Mouse (Mus musculus): ENCODE data around the gene Gja1. TPM values are rescaled to one million over a fixed set of nuclear protein-coding genes. Genes with fewer than 3 reads are reported as not detected.
A peak's percentile ranks its signal among the peaks of the same experiment; 100 is the strongest.

Gja1 gene
- total RNA-seq (2021), result 100 to 1,000 TPM; 359 to 429 TPM
- 156 and 205 TPM in 2 replicates for polyA plus RNA-seq (2012; rRNA removed)
- long read RNA-seq, transcript Gja1-201 (2 exons, 3,071 nt), result major isoform, 951 of 1,004 reads
- long read RNA-seq, partial matches to known transcripts, result 45 of 1,004 reads
- long read RNA-seq, other reads (novel, unspliced or antisense), result 7 of 1,004 reads

DNA sequence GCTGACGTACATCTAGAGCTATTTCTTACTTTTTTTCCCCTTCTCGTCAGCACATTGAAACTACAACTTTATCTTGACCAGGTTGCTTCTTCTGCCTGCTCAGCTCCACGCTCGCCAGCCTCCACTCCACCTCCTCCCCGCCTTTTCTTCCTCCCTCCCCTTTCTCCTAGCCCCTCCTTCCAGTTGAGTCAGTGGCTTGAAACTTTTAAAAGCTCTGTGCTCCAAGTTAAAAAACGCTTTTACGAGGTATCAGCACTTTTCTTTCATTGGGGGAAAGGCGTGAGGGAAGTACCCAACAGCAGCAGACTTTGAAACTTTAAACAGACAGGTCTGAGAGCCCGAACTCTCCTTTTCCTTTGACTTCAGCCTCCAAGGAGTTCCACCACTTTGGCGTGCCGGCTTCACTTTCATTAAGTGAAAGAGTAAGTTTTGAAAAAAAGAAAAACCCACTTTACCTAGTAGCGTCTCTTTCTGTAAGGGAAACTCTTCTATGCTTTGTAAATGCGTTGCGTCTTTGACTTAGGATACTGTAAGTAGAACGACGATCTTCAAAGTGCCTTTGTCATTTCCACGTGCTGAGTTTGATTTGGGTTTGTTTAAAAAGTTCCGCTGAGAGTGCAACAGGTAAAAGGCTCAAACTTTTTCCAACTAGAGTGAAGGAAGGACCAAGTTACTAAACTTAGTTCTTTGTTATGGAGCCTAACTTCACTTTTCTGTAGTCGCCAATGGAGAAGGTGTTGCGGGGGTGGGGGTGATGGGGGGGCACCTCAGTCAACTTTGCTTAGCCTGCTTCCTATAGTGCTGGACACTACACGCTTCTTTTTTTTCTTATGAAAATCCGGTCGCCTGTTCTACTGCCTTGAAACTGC is at the start of gene Gja1:
Gene Gja1 (plus strand): TSS at position 234 of the 869 bp plus-strand sequence.
- TF ChIP-seq POLR2A (IDR thresholded peaks at IDR 0.05; ENCODE audit: insufficient read depth, low read depth, low read length) (peak; percentile 92), CTCF (IDR thresholded peaks at IDR 0.05) (no peak), EP300 (IDR thresholded peaks at IDR 0.05; ENCODE audit: insufficient read depth, low read depth, low read length) (peak; percentile 23; the same call in 1 of the 2 replicates)
- peaks cover 1% of the 10 kb centered on the region for H3K4me1 ChIP-seq (ENCODE audit: control insufficient read depth, insufficient read depth, low read length)
- peak within 1 kb of the TSS; percentile 75 for H3K4me3 ChIP-seq
- H3K79me2 ChIP-seq (replicated peaks; ENCODE audit: control insufficient read depth, insufficient read depth, low read length), result peaks cover 2% of the 10 kb centered on the region
- peaks cover 4% of the 10 kb centered on the region; the same call in 1 of the 2 replicates for H3K36me3 ChIP-seq (ENCODE audit: control insufficient read depth, insufficient read depth, low read length)
- under 1% methylated on average over 23 of the region's 23 CpGs for WGBS
- H3K27ac ChIP-seq, result peak within 1 kb of the TSS; percentile 96
- H3K9ac ChIP-seq (ENCODE audit: low read depth, low read length), result peak within 1 kb of the TSS; percentile 96
- DNase-seq, result peak; percentile 61 to 77
- intact Hi-C loops (cut with DNase I), result loop anchor here (2.0 kb wide), 2 partner anchors 305 to 735 kb away; no protein-coding TSS in a partner anchor
- H3K27me3 ChIP-seq (ENCODE audit: control insufficient read depth, insufficient read depth, low read length), result no peaks in the 10 kb centered on the region

DNA sequence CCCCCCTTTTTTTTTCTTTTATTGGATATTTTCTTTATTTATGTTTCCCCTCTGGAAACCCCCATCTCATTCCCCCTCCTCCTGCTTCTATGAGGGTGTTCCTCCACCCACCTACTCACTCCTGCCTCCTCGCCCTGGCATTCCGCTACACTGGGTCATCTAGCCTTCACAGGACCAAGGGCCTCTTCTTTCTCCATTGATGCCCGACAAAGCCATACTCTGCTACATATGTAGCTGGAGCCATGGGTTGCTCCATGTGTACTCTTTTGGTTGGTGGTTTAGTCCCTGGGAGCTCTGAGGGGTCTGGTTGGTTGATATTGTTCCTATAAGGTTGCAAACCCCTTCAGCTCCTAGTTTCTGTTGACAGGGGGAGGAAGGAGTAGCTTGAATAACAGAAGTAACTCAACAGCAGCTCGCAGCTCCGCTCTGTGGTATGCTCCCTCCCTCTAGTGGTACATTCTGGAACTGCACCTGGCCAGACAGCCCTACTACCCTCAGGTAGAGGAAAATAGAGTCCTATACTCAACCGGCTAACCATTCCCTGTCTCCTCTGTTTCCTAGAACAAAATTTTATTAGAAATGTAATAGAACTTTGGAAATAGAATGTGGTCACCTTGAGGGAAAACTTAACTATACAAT is 38.2 kb upstream of the Gja1 start:
- TF ChIP-seq CTCF (IDR thresholded peaks at IDR 0.05) (peak; percentile 99), EP300 (IDR thresholded peaks at IDR 0.05; ENCODE audit: insufficient read depth, low read depth, low read length) (peak; percentile 62; the same call in 1 of the 2 replicates), POLR2A (IDR thresholded peaks at IDR 0.05; ENCODE audit: insufficient read depth, low read depth, low read length) (no peak)
- Histone ChIP-seq H3K9ac (ENCODE audit: low read depth, low read length) (no peak overlapping the region), H3K79me2 (replicated peaks; ENCODE audit: control insufficient read depth, insufficient read depth, low read length) (no peaks in the 10 kb centered on the region), H3K4me3 (no peak overlapping the region), H3K27me3 (ENCODE audit: control insufficient read depth, insufficient read depth, low read length) (no peaks in the 10 kb centered on the region), H3K27ac (no peak overlapping the region), H3K36me3 (ENCODE audit: control insufficient read depth, insufficient read depth, low read length) (no peaks in the 10 kb centered on the region), H3K4me1 (ENCODE audit: control insufficient read depth, insufficient read depth, low read length) (no peaks in the 10 kb centered on the region)
- 50% methylated on average over 6 of the region's 6 CpGs for WGBS
- intact Hi-C loops (cut with DNase I), result loop anchor here (5.0 kb wide), 1 partner anchor 177 kb away; no protein-coding TSS in a partner anchor
- peak; percentile 63 to 79 for DNase-seq

DNA sequence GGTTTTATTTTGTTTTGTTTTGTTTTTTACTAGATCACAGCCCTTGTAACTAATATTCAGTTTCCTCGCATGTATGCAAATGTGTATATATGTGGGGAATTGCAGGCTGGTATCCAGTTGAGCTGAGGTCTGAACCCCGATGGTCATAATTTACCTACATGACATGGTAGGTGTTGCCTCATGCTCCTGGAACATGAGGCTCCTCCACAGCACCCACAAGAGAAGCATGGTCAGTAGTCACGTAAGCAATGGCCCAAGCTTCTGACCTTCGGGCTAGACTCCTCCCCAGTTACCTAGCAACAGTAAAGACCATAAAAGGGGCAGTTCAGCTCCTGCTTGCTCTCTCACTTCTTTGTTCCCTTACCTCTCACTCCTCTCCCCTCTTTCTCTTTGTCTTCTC is 16.7 kb upstream of the Gja1 start:
- no peak for TF ChIP-seq CTCF (IDR thresholded peaks at IDR 0.05)
- no peak for TF ChIP-seq EP300 (IDR thresholded peaks at IDR 0.05; ENCODE audit: insufficient read depth, low read depth, low read length)
- no peak for TF ChIP-seq POLR2A (IDR thresholded peaks at IDR 0.05; ENCODE audit: insufficient read depth, low read depth, low read length)
- Histone ChIP-seq H3K4me1 (ENCODE audit: control insufficient read depth, insufficient read depth, low read length) (no peaks in the 10 kb centered on the region), H3K27me3 (ENCODE audit: control insufficient read depth, insufficient read depth, low read length) (no peaks in the 10 kb centered on the region), H3K36me3 (ENCODE audit: control insufficient read depth, insufficient read depth, low read length) (no peaks in the 10 kb centered on the region), H3K9ac (ENCODE audit: low read depth, low read length) (no peak overlapping the region), H3K4me3 (no peak overlapping the region), H3K79me2 (replicated peaks; ENCODE audit: control insufficient read depth, insufficient read depth, low read length) (no peaks in the 10 kb centered on the region), H3K27ac (no peak overlapping the region)
- WGBS, result 79% methylated on average over 4 of the region's 4 CpGs
- no peak for DNase-seq
- intact Hi-C loops (cut with DNase I), result no loop called here

DNA sequence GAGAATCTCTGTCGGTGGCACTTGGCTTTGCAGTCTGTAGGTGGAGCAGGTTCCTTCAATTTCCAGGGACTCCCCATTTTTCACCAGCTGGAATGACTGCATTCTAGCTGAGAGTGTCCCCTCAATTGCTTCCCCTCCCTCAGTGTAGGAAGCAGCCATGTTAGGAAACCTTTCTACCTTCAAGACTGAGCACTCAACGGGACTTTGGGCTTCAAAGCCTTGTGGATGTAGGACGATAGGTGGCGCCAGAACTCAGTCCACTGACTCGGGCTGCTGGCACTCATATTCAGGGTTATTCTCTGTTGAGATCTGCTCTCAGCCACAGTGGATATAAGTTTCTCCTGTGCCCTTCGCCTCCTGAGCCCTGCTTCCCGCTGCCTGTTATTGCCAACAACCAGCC is 8.1 kb upstream of the Gja1 start:
- WGBS, result 10% methylated on average over 7 of the region's 7 CpGs
- no peak overlapping the region for H3K27ac ChIP-seq
- intact Hi-C loops (cut with DNase I), result loop anchor here (1.0 kb wide), 2 partner anchors 632 to 948 kb away; no protein-coding TSS in a partner anchor
- no peak overlapping the region for H3K4me3 ChIP-seq
- TF ChIP-seq CTCF (IDR thresholded peaks at IDR 0.05) (peak; percentile 92), EP300 (IDR thresholded peaks at IDR 0.05; ENCODE audit: insufficient read depth, low read depth, low read length) (0 out of 2 replicates have a peak, but pooled peaks have one; percentile 23), POLR2A (IDR thresholded peaks at IDR 0.05; ENCODE audit: insufficient read depth, low read depth, low read length) (no peak)
- no peaks in the 10 kb centered on the region for H3K4me1 ChIP-seq (ENCODE audit: control insufficient read depth, insufficient read depth, low read length)
- no peak overlapping the region for H3K9ac ChIP-seq (ENCODE audit: low read depth, low read length)
- H3K79me2 ChIP-seq (replicated peaks; ENCODE audit: control insufficient read depth, insufficient read depth, low read length), result no peaks in the 10 kb centered on the region
- H3K36me3 ChIP-seq (ENCODE audit: control insufficient read depth, insufficient read depth, low read length), result no peaks in the 10 kb centered on the region
- no peaks in the 10 kb centered on the region for H3K27me3 ChIP-seq (ENCODE audit: control insufficient read depth, insufficient read depth, low read length)
- DNase-seq, result peak; percentile 63 to 75

DNA sequence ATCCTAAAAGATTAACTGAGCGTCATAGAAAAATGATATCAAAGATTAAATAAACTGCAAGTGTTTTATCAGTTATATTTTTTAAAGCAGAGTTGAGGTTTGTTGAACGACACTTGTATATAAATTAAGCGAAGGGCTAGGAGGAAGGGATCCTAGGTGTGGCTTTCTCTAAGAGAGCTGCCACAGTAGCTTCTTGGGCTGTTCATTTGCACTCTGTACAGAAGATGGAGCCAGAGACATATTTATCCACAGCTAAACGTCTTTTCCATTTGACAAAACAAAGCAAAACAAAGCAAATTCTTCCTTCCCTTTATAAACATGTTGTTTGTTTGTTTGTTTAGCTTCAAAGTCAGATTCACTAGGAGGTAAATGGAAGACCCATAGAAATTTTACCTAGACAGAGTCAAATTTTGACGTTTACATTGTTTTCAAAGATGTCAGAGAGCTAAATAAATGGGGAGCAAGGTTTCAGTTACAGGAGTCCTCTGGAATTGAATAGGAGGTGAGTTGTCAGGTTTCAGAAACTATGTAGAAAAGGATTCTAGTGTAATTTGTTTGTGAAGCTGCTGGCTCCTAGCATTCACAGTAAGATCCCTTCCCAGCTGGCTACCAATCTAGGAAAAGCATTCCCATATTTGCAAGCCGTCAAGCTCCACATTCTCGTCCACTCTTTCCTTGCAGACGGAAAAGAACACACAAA is 4.0 kb upstream of the Gja1 start:
- no peak for TF ChIP-seq EP300 (IDR thresholded peaks at IDR 0.05; ENCODE audit: insufficient read depth, low read depth, low read length)
- TF ChIP-seq POLR2A (IDR thresholded peaks at IDR 0.05; ENCODE audit: insufficient read depth, low read depth, low read length), result no peak
- peak; percentile 94; the same call in 1 of the 2 replicates for TF ChIP-seq CTCF (IDR thresholded peaks at IDR 0.05)
- Histone ChIP-seq H3K27ac (peak overlapping the region; percentile 69), H3K27me3 (ENCODE audit: control insufficient read depth, insufficient read depth, low read length) (no peaks in the 10 kb centered on the region), H3K9ac (ENCODE audit: low read depth, low read length) (no peak overlapping the region), H3K79me2 (replicated peaks; ENCODE audit: control insufficient read depth, insufficient read depth, low read length) (no peaks in the 10 kb centered on the region), H3K4me3 (peak overlapping the region; percentile 15; the same call in 1 of the 2 replicates), H3K4me1 (ENCODE audit: control insufficient read depth, insufficient read depth, low read length) (peaks cover 1% of the 10 kb centered on the region), H3K36me3 (ENCODE audit: control insufficient read depth, insufficient read depth, low read length) (no peaks in the 10 kb centered on the region)
- intact Hi-C loops (cut with DNase I), result loop anchor here (1.0 kb wide), 2 partner anchors 628 to 810 kb away; no protein-coding TSS in a partner anchor
- no peak for DNase-seq
- WGBS, result 21% methylated on average over 8 of the region's 8 CpGs
